Mouse (Mus musculus): ENCODE data around the gene Arsb. TPM values are rescaled to one million over a fixed set of nuclear protein-coding genes. Genes with fewer than 3 reads are reported as not detected.

The Arsb gene
- polyA plus RNA-seq, 2 experiments = 21.9 to 40.4 TPM

DNA sequence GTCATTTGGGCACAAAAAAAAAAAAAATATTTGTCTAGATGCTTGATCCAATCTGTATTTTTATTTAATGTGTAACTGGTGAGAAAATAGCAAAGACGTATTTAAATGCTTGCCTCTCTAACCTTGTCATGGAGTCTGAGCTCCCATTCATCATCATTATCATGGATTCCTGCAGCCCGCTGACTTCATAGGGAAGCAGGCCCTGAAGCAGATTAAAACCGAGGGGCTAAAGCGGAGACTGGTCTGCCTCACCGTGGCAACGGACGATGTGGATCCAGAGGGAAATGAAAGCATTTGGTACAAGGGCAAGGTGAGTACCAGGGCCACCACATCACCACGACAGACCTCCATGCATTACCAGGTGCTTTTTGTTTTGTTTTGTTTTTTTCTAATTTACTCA lies 27.3 kb upstream of the Arsb start:
- H3K9ac ChIP-seq (ENCODE audit: low read depth, low read length, severe bottlenecking) = no peak overlapping the region
- H3K9me3 ChIP-seq (ENCODE audit: control insufficient read depth, low read length) = no peaks in the 10 kb centered on the region
- ATAC-seq (ENCODE audit: low FRiP score, low read depth) = no peak
- H3K36me3 ChIP-seq (ENCODE audit: control insufficient read depth, insufficient read depth, low read length) = no peaks in the 10 kb centered on the region
- no peak overlapping the region for H3K27ac ChIP-seq (replicated peaks; ENCODE audit: low read depth, low read length)
- H3K4me3 ChIP-seq (replicated peaks; ENCODE audit: low read length) = no peak overlapping the region
- no peak for DNase-seq (ENCODE audit: low spot score)
- 55% methylated on average over 8 of the region's 8 CpGs for WGBS
- H3K4me1 ChIP-seq (ENCODE audit: control insufficient read depth, insufficient read depth, low read length) = no peaks in the 10 kb centered on the region
- no peak overlapping the region for H3K4me2 ChIP-seq (replicated peaks; ENCODE audit: low read depth, low read length, severe bottlenecking)
- no peaks in the 10 kb centered on the region for H3K27me3 ChIP-seq (ENCODE audit: control insufficient read depth, insufficient read depth, low read length)
- TF ChIP-seq POLR2A (IDR thresholded peaks at IDR 0.05; ENCODE audit: borderline replicate concordance, extremely low read depth, insufficient read depth, insufficient read length) = no peak

DNA sequence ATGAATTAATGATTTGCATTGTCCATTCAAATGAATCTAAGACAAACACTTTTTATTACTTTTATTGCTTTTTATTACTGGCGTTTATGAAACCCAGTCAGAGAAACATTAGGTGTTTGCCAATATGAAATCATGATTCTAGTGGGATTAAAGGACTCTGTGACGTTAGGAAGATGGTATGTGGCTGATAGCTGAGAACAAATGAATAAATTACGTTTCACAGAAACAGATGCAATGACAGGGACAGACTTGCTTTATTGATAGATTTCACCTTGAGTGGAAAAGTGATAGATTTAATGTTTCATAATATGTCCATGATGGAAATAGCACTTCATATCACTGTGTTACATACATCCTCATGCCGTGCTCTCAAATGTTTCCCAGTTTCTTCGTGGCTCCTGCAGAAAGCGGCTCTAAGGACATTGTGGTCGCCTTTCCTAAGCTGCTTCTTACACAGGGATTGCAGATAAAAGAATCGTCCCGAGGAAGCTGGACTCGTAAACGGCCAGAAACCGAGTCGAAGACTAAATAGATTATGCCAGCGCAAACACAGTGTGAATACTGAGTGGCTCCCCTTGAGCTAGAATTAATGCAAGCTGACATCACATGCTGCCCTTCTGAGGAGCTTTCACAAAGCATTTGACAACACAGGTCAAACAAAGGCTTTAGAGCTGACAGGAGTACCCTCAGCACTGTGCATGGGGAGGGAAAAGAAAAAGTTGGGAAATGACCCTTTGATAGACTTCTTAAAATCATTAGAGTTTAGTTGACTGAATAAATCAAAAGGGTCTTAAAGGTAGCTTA lies 18.6 kb upstream of the Arsb start:
- Histone ChIP-seq H3K4me3 (replicated peaks; ENCODE audit: low read length) (no peak overlapping the region), H3K4me2 (replicated peaks; ENCODE audit: low read depth, low read length, severe bottlenecking) (no peak overlapping the region), H3K9me3 (ENCODE audit: control insufficient read depth, low read length) (no peaks in the 10 kb centered on the region), H3K4me1 (ENCODE audit: control insufficient read depth, insufficient read depth, low read length) (no peaks in the 10 kb centered on the region), H3K27ac (replicated peaks; ENCODE audit: low read depth, low read length) (no peak overlapping the region), H3K36me3 (ENCODE audit: control insufficient read depth, insufficient read depth, low read length) (no peaks in the 10 kb centered on the region), H3K27me3 (ENCODE audit: control insufficient read depth, insufficient read depth, low read length) (no peaks in the 10 kb centered on the region), H3K9ac (ENCODE audit: low read depth, low read length, severe bottlenecking) (no peak overlapping the region)
- 66% methylated on average over 14 of the region's 14 CpGs for WGBS
- ATAC-seq (ENCODE audit: low FRiP score, low read depth) (no peak), DNase-seq (ENCODE audit: low spot score) (no peak)
- no peak for TF ChIP-seq POLR2A (IDR thresholded peaks at IDR 0.05; ENCODE audit: borderline replicate concordance, extremely low read depth, insufficient read depth, insufficient read length)

DNA sequence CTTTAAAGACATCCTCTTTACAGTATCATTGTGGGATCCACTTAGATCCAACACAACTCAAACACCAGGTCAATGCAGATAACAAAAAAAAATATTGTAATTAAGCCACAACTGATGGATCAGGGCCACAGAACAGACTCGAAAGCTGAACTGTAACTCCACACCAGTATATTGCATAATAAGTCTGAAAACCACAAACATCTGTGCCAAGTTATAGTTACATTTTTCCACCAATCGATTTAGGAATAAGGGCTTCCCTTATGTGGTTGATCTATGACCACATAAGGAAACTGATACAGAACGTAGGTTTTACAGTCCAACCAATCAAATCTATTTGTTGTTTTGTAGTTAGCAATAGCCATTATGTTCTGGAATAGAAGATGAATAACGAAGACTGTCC lies 16.3 kb upstream of the Arsb start:
- Histone ChIP-seq H3K27ac (replicated peaks; ENCODE audit: low read depth, low read length) (no peak overlapping the region), H3K9me3 (ENCODE audit: control insufficient read depth, low read length) (no peaks in the 10 kb centered on the region), H3K9ac (ENCODE audit: low read depth, low read length, severe bottlenecking) (no peak overlapping the region), H3K4me2 (replicated peaks; ENCODE audit: low read depth, low read length, severe bottlenecking) (no peak overlapping the region), H3K27me3 (ENCODE audit: control insufficient read depth, insufficient read depth, low read length) (no peaks in the 10 kb centered on the region), H3K36me3 (ENCODE audit: control insufficient read depth, insufficient read depth, low read length) (no peaks in the 10 kb centered on the region), H3K4me3 (replicated peaks; ENCODE audit: low read length) (no peak overlapping the region), H3K4me1 (ENCODE audit: control insufficient read depth, insufficient read depth, low read length) (no peaks in the 10 kb centered on the region)
- DNase-seq (ENCODE audit: low spot score) (no peak), ATAC-seq (ENCODE audit: low FRiP score, low read depth) (no peak)
- WGBS = 72% methylated on average over 4 of the region's 4 CpGs
- TF ChIP-seq POLR2A (IDR thresholded peaks at IDR 0.05; ENCODE audit: borderline replicate concordance, extremely low read depth, insufficient read depth, insufficient read length) = no peak

DNA sequence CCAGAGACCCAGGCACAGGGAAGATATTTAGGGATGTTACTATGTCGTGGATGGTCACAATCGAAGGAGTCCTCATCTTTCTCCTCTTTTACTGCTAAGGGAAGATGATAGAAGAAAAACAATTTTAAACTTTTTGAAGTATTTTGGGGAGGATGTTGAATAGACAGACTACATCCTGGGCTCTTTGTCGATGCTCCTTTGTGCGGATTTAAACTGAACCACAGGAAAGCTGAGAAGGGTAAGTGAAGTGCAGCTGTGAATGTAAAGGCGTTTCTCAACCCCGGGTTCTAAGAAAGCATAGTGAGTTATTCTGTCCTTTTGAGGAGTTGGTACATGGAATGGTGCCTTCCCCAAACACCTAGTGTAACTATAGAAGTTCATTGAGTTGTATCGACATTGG lies 14.8 kb upstream of the Arsb start:
- ATAC-seq (ENCODE audit: low FRiP score, low read depth) = no peak
- no peak for TF ChIP-seq POLR2A (IDR thresholded peaks at IDR 0.05; ENCODE audit: borderline replicate concordance, extremely low read depth, insufficient read depth, insufficient read length)

DNA sequence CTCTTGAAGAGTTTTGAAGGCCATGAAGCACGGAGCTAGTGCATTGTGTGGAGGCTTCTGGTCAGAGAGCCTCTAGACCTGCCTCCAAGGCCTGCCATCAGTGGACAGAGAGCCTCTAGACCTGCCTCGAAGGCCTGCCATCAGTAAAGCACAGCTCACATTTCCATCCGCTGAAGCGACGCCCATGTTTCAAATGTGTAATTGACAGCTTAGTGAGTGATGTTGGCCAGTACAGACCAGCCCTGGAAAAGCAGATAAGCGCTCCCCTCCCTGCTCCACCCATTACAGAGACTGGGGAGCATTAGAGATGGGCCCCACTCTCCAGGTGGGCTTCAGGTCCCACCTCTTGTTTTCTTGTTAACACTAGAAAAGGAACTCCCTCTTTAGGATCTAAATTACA lies 13.9 kb upstream of the Arsb start:
- H3K27ac ChIP-seq (replicated peaks; ENCODE audit: low read depth, low read length) = no peak overlapping the region
- ATAC-seq (ENCODE audit: low FRiP score, low read depth) (no peak), DNase-seq (ENCODE audit: low spot score) (no peak)
- WGBS = 77% methylated on average over 6 of the region's 6 CpGs
- H3K4me2 ChIP-seq (replicated peaks; ENCODE audit: low read depth, low read length, severe bottlenecking) = no peak overlapping the region
- no peaks in the 10 kb centered on the region for H3K27me3 ChIP-seq (ENCODE audit: control insufficient read depth, insufficient read depth, low read length)
- H3K4me3 ChIP-seq (replicated peaks; ENCODE audit: low read length) = no peak overlapping the region
- no peaks in the 10 kb centered on the region for H3K4me1 ChIP-seq (ENCODE audit: control insufficient read depth, insufficient read depth, low read length)
- no peak overlapping the region for H3K9ac ChIP-seq (ENCODE audit: low read depth, low read length, severe bottlenecking)
- no peaks in the 10 kb centered on the region for H3K36me3 ChIP-seq (ENCODE audit: control insufficient read depth, insufficient read depth, low read length)
- TF ChIP-seq POLR2A (IDR thresholded peaks at IDR 0.05; ENCODE audit: borderline replicate concordance, extremely low read depth, insufficient read depth, insufficient read length) = no peak
- no peaks in the 10 kb centered on the region for H3K9me3 ChIP-seq (ENCODE audit: control insufficient read depth, low read length)

More for the DNA sequence above, 14.8 kb upstream of the Arsb start:
- Histone ChIP-seq H3K4me3 (replicated peaks; ENCODE audit: low read length) (no peak overlapping the region), H3K9me3 (ENCODE audit: control insufficient read depth, low read length) (no peaks in the 10 kb centered on the region), H3K4me1 (ENCODE audit: control insufficient read depth, insufficient read depth, low read length) (no peaks in the 10 kb centered on the region), H3K27ac (replicated peaks; ENCODE audit: low read depth, low read length) (no peak overlapping the region), H3K9ac (ENCODE audit: low read depth, low read length, severe bottlenecking) (no peak overlapping the region), H3K4me2 (replicated peaks; ENCODE audit: low read depth, low read length, severe bottlenecking) (no peak overlapping the region), H3K36me3 (ENCODE audit: control insufficient read depth, insufficient read depth, low read length) (no peaks in the 10 kb centered on the region), H3K27me3 (ENCODE audit: control insufficient read depth, insufficient read depth, low read length) (no peaks in the 10 kb centered on the region)
- no peak for DNase-seq (ENCODE audit: low spot score)
- 90% methylated on average over 7 of the region's 7 CpGs for WGBS

All from limb, embryonic 14.5 days (tissue).